Mouse (Mus musculus): ENCODE measurements around the gene Neurl3. TPM values are rescaled to one million over a fixed set of nuclear protein-coding genes. Genes with fewer than 3 reads are reported as not detected.

The Neurl3 gene
- total and polyA plus RNA-seq, 3 experiments = 0.08 to 0.09 (median 0.08) TPM

- TF ChIP-seq NRF1 (IDR thresholded peaks at IDR 0.05; ENCODE audit: low read depth, low read length) (no peak), MAFK (IDR thresholded peaks at IDR 0.05; ENCODE audit: insufficient replicate concordance, low read length) (no peak), POLR2A (IDR thresholded peaks at IDR 0.05; ENCODE audit: low read depth, low read length) (no peak), ZNF384 (IDR thresholded peaks at IDR 0.05; ENCODE audit: low read depth, low read length) (no peak), ETS1 (conservative IDR thresholded peaks at IDR 0.05; ENCODE audit: low read depth, low read length) (no peak), USF2 (conservative IDR thresholded peaks at IDR 0.05; ENCODE audit: low read depth, low read length) (no peak), MEF2A (IDR thresholded peaks at IDR 0.05; ENCODE audit: borderline replicate concordance, low read depth, low read length) (no peak), NELFE (IDR thresholded peaks at IDR 0.05; ENCODE audit: low read depth, low read length) (no peak), MYC (IDR thresholded peaks at IDR 0.05; ENCODE audit: low read depth, low read length) (no peak), RAD21 (IDR thresholded peaks at IDR 0.05; ENCODE audit: low read depth, low read length) (no peak), TBP (conservative IDR thresholded peaks at IDR 0.05; ENCODE audit: low read depth, low read length) (no peak), ZC3H11A (IDR thresholded peaks at IDR 0.05; ENCODE audit: low read depth, low read length) (no peak), CTCF (conservative IDR thresholded peaks at IDR 0.05 in 1 of 2, IDR thresholded peaks at IDR 0.05 in 1 of 2; ENCODE audit: low read depth in 2 of 2, low read length in 2 of 2) (no peak), ELF1 (IDR thresholded peaks at IDR 0.05; ENCODE audit: low read depth, low read length) (no peak), MAX (IDR thresholded peaks at IDR 0.05; ENCODE audit: low read length) (no peak), RCOR1 (conservative IDR thresholded peaks at IDR 0.05; ENCODE audit: low read depth, low read length) (no peak), UBTF (IDR thresholded peaks at IDR 0.05; ENCODE audit: low read depth, low read length) (no peak), PAX5 (IDR thresholded peaks at IDR 0.05; ENCODE audit: low read length) (no peak), ZMIZ1 (IDR thresholded peaks at IDR 0.05; ENCODE audit: low read depth, low read length) (no peak), POLR2AphosphoS2 (IDR thresholded peaks at IDR 0.05; ENCODE audit: low read depth, low read length) (no peak)
- H3K4me1 ChIP-seq (ENCODE audit: control insufficient read depth in 1 of 2, insufficient read depth in 2 of 2) = peaks cover 12 to 38% of the 10 kb centered on the region in 2 experiments
- DNase-seq (ENCODE audit: extremely low read depth) = no peak
- peaks cover 26% of the 10 kb centered on the region for H3K9me3 ChIP-seq (replicated peaks; ENCODE audit: low read length)
- no peak overlapping the region for H3K27ac ChIP-seq (ENCODE audit: insufficient read depth, low read depth)
- H3K27me3 ChIP-seq (replicated peaks) = peaks cover 8% of the 10 kb centered on the region
- no peaks in the 10 kb centered on the region for H3K79me2 ChIP-seq (replicated peaks; ENCODE audit: control insufficient read depth, extremely low read depth, insufficient read depth, poor library complexity, severe bottlenecking)
- no peak overlapping the region for H3K9ac ChIP-seq (ENCODE audit: insufficient read depth, low read depth)
- dilution Hi-C loops (cut with MboI; ENCODE audit: extremely low pct_ligation_motif_present, extremely low pct_unique_long_range_greater_than_20kb, low sequenced_read_pairs) (no loop called here), in situ Hi-C loops (cut with MboI; ENCODE audit: low pct_ligation_motif_present, low pct_unique_long_range_greater_than_20kb, low sequenced_read_pairs) (loop anchor here (25.0 kb wide), 1 partner anchor 423 kb away; no protein-coding TSS in a partner anchor)
- no peak overlapping the region for H3K4me3 ChIP-seq (replicated peaks in 1 of 3; ENCODE audit: low read depth in 2 of 3, low read length in 2 of 3, poor library complexity in 1 of 3)
- no peak overlapping the region for H3K4me2 ChIP-seq (ENCODE audit: insufficient read depth, low read depth, poor library complexity, severe bottlenecking)
- no peaks in the 10 kb centered on the region for H3K36me3 ChIP-seq (replicated peaks in 1 of 2; ENCODE audit: control insufficient read depth in 1 of 2, insufficient read depth in 1 of 2, low read length in 1 of 2)
Measured at GRCm38 (mm10) chr1:36260418-36260817, 14.1 kb downstream of the Neurl3 start.

GRCm38 (mm10) chr1:36259281-36259680, 15.2 kb downstream of the Neurl3 start:
- no peaks in the 10 kb centered on the region for H3K36me3 ChIP-seq (replicated peaks in 1 of 2; ENCODE audit: control insufficient read depth in 1 of 2, insufficient read depth in 1 of 2, low read length in 1 of 2)
- peaks cover 15 to 42% of the 10 kb centered on the region in 2 experiments for H3K4me1 ChIP-seq (ENCODE audit: control insufficient read depth in 1 of 2, insufficient read depth in 2 of 2)
- H3K9me3 ChIP-seq (replicated peaks; ENCODE audit: low read length) = peaks cover 28% of the 10 kb centered on the region
- no peak for DNase-seq (ENCODE audit: extremely low read depth)
- dilution Hi-C loops (cut with MboI; ENCODE audit: extremely low pct_ligation_motif_present, extremely low pct_unique_long_range_greater_than_20kb, low sequenced_read_pairs) (no loop called here), in situ Hi-C loops (cut with MboI; ENCODE audit: low pct_ligation_motif_present, low pct_unique_long_range_greater_than_20kb, low sequenced_read_pairs) (loop anchor here (25.0 kb wide), 1 partner anchor 422 kb away; no protein-coding TSS in a partner anchor)
- no peak overlapping the region for H3K27ac ChIP-seq (ENCODE audit: insufficient read depth, low read depth)
- H3K4me2 ChIP-seq (ENCODE audit: insufficient read depth, low read depth, poor library complexity, severe bottlenecking) = no peak overlapping the region
- H3K27me3 ChIP-seq (replicated peaks) = peaks cover 6% of the 10 kb centered on the region
- H3K9ac ChIP-seq (ENCODE audit: insufficient read depth, low read depth) = no peak overlapping the region
- H3K4me3 ChIP-seq (replicated peaks in 1 of 3; ENCODE audit: low read depth in 2 of 3, low read length in 2 of 3, poor library complexity in 1 of 3) = no peak overlapping the region
- no peaks in the 10 kb centered on the region for H3K79me2 ChIP-seq (replicated peaks; ENCODE audit: control insufficient read depth, extremely low read depth, insufficient read depth, poor library complexity, severe bottlenecking)
- TF ChIP-seq JUN (IDR thresholded peaks at IDR 0.05; ENCODE audit: insufficient read depth, low read depth, low read length) (no peak), POLR2AphosphoS2 (IDR thresholded peaks at IDR 0.05; ENCODE audit: low read depth, low read length) (no peak), MEF2A (IDR thresholded peaks at IDR 0.05; ENCODE audit: borderline replicate concordance, low read depth, low read length) (no peak), SIN3A (IDR thresholded peaks at IDR 0.05; ENCODE audit: low read length) (no peak), ZKSCAN1 (IDR thresholded peaks at IDR 0.05; ENCODE audit: borderline replicate concordance, low read depth, low read length) (no peak), CTCF (conservative IDR thresholded peaks at IDR 0.05 in 1 of 2, IDR thresholded peaks at IDR 0.05 in 1 of 2; ENCODE audit: low read depth in 2 of 2, low read length in 2 of 2) (no peak), HCFC1 (IDR thresholded peaks at IDR 0.05; ENCODE audit: low read depth, low read length) (no peak), MXI1 (IDR thresholded peaks at IDR 0.05; ENCODE audit: low read depth, low read length) (no peak), ZC3H11A (IDR thresholded peaks at IDR 0.05; ENCODE audit: low read depth, low read length) (no peak), NRF1 (IDR thresholded peaks at IDR 0.05; ENCODE audit: low read depth, low read length) (no peak), RCOR1 (conservative IDR thresholded peaks at IDR 0.05; ENCODE audit: low read depth, low read length) (no peak)
